Mouse (Mus musculus): ENCODE measurements around the gene Drap1. TPM values are rescaled to one million over a fixed set of nuclear protein-coding genes. Genes with fewer than 3 reads are reported as not detected.

The Drap1 gene
- total and polyA plus RNA-seq, 3 experiments: 183 to 307 TPM; not detected in 1

- Histone ChIP-seq H3K27me3 (ENCODE audit: control insufficient read depth in 1 of 2, insufficient read depth in 2 of 2, low read length in 2 of 2) (no peaks in the 10 kb centered on the region), H3K27ac (ENCODE audit: control insufficient read depth, low read depth, low read length) (no peak overlapping the region), H3K9ac (ENCODE audit: control insufficient read depth, low read depth, low read length, poor library complexity, severe bottlenecking) (no peak overlapping the region), H3K4me3 (ENCODE audit: control insufficient read depth in 1 of 2, insufficient read depth in 1 of 2, low read depth in 2 of 2, low read length in 2 of 2) (no peak overlapping the region), H3K36me3 (ENCODE audit: control insufficient read depth in 1 of 2, insufficient read depth in 2 of 2, low read length in 2 of 2) (peaks cover 0 to 7% of the 10 kb centered on the region in 2 experiments; a peak in 2 of 4 replicates), H3K79me2 (ENCODE audit: control insufficient read depth, insufficient read depth, low read length, poor library complexity) (peaks cover 18% of the 10 kb centered on the region), H3K4me1 (ENCODE audit: control insufficient read depth in 1 of 2, insufficient read depth in 2 of 2, low read length in 2 of 2) (peaks cover 0 to 14% of the 10 kb centered on the region in 2 experiments; a peak in 2 of 4 replicates), H3K9me3 (replicated peaks; ENCODE audit: insufficient read depth, low read length) (no peaks in the 10 kb centered on the region)
- TF ChIP-seq ZNF384 (IDR thresholded peaks at IDR 0.05; ENCODE audit: low read depth, low read length) (peak; percentile 49; the same call in 1 of the 2 replicates), ZC3H11A (IDR thresholded peaks at IDR 0.05; ENCODE audit: low read depth, low read length) (no peak)
- peak; percentile 71 for DNase-seq (ENCODE audit: low read depth, low spot score)
Observed at GRCm38 (mm10) chr19:5392892-5393291, 31.9 kb downstream of the Drap1 start.

GRCm38 (mm10) chr19:5390416-5390815 lies 34.4 kb downstream of the Drap1 start:
- H3K36me3 ChIP-seq (ENCODE audit: control insufficient read depth in 1 of 2, insufficient read depth in 2 of 2, low read length in 2 of 2): peaks cover 0 to 13% of the 10 kb centered on the region in 2 experiments; a peak in 2 of 4 replicates
- no peaks in the 10 kb centered on the region for H3K27me3 ChIP-seq (ENCODE audit: control insufficient read depth in 1 of 2, insufficient read depth in 2 of 2, low read length in 2 of 2)
- H3K79me2 ChIP-seq (ENCODE audit: control insufficient read depth, insufficient read depth, low read length, poor library complexity): peaks cover 39% of the 10 kb centered on the region
- H3K4me3 ChIP-seq (ENCODE audit: control insufficient read depth in 1 of 2, insufficient read depth in 1 of 2, low read depth in 2 of 2, low read length in 2 of 2): peak overlapping the region; percentile 70 to 81
- H3K9ac ChIP-seq (ENCODE audit: control insufficient read depth, low read depth, low read length, poor library complexity, severe bottlenecking): peak overlapping the region; percentile 94
- peaks cover 3 to 26% of the 10 kb centered on the region in 2 experiments; a peak in 3 of 4 replicates for H3K4me1 ChIP-seq (ENCODE audit: control insufficient read depth in 1 of 2, insufficient read depth in 2 of 2, low read length in 2 of 2)
- TF ChIP-seq GATA1 (IDR thresholded peaks at IDR 0.05; ENCODE audit: low read depth, low read length): 0 out of 2 replicates have a peak, but pooled peaks have one; percentile 21
- TF ChIP-seq RCOR1 (IDR thresholded peaks at IDR 0.05; ENCODE audit: low read depth, low read length): no peak
- DNase-seq (ENCODE audit: low read depth, low spot score): no peak
- peak overlapping the region; percentile 98 for H3K27ac ChIP-seq (ENCODE audit: control insufficient read depth, low read depth, low read length)
- no peaks in the 10 kb centered on the region for H3K9me3 ChIP-seq (replicated peaks; ENCODE audit: insufficient read depth, low read length)

GRCm38 (mm10) chr19:5389647-5390046 lies 35.1 kb downstream of the Drap1 start:
- Histone ChIP-seq H3K27ac (ENCODE audit: control insufficient read depth, low read depth, low read length) (peak overlapping the region; percentile 98), H3K9me3 (replicated peaks; ENCODE audit: insufficient read depth, low read length) (no peaks in the 10 kb centered on the region), H3K27me3 (ENCODE audit: control insufficient read depth in 1 of 2, insufficient read depth in 2 of 2, low read length in 2 of 2) (no peaks in the 10 kb centered on the region), H3K4me1 (ENCODE audit: control insufficient read depth in 1 of 2, insufficient read depth in 2 of 2, low read length in 2 of 2) (peaks cover 3 to 26% of the 10 kb centered on the region in 2 experiments; a peak in 3 of 4 replicates), H3K4me3 (ENCODE audit: control insufficient read depth in 1 of 2, insufficient read depth in 1 of 2, low read depth in 2 of 2, low read length in 2 of 2) (peak overlapping the region; percentile 70 to 81), H3K36me3 (ENCODE audit: control insufficient read depth in 1 of 2, insufficient read depth in 2 of 2, low read length in 2 of 2) (peaks cover 0 to 13% of the 10 kb centered on the region in 2 experiments; a peak in 2 of 4 replicates), H3K79me2 (ENCODE audit: control insufficient read depth, insufficient read depth, low read length, poor library complexity) (peaks cover 39% of the 10 kb centered on the region), H3K9ac (ENCODE audit: control insufficient read depth, low read depth, low read length, poor library complexity, severe bottlenecking) (peak overlapping the region; percentile 94)
- peak; percentile 90 for DNase-seq (ENCODE audit: low read depth, low spot score)
- TF ChIP-seq ELF1 (IDR thresholded peaks at IDR 0.05; ENCODE audit: low read depth, low read length) (peak; percentile 84), USF1 (IDR thresholded peaks at IDR 0.05; ENCODE audit: low read depth, low read length) (no peak), MYB (IDR thresholded peaks at IDR 0.05; ENCODE audit: low read depth, low read length) (peak; percentile 34; the same call in 1 of the 2 replicates), GABPA (IDR thresholded peaks at IDR 0.05; ENCODE audit: low read depth, low read length) (no peak), E2F4 (IDR thresholded peaks at IDR 0.05; ENCODE audit: borderline replicate concordance, low read depth, low read length) (0 out of 2 replicates have a peak, but pooled peaks have one; percentile 35), TAL1 (IDR thresholded peaks at IDR 0.05; ENCODE audit: low read length) (peak; percentile 41; the same call in 1 of the 2 replicates), NRF1 (IDR thresholded peaks at IDR 0.05; ENCODE audit: insufficient read depth, low read depth, low read length, poor library complexity, severe bottlenecking) (peak; percentile 32; the same call in 1 of the 2 replicates), POLR2AphosphoS2 (IDR thresholded peaks at IDR 0.05; ENCODE audit: low read length) (peak; percentile 75; the same call in 1 of the 2 replicates), MAZ (IDR thresholded peaks at IDR 0.05; ENCODE audit: low read depth, low read length) (peak; percentile 72; the same call in 1 of the 2 replicates), SIN3A (IDR thresholded peaks at IDR 0.05; ENCODE audit: low read length) (peak; percentile 93), EP300 (IDR thresholded peaks at IDR 0.05; ENCODE audit: low read depth in 1 of 2, low read length in 2 of 2) (peak; percentile 48 to 80), CHD1 (IDR thresholded peaks at IDR 0.05; ENCODE audit: low read depth, low read length) (no peak), BHLHE40 (IDR thresholded peaks at IDR 0.05; ENCODE audit: borderline replicate concordance, low read depth, low read length) (0 out of 2 replicates have a peak, but pooled peaks have one; percentile 34), NELFE (IDR thresholded peaks at IDR 0.05; ENCODE audit: low read depth, low read length) (peak; percentile 88), ZMIZ1 (IDR thresholded peaks at IDR 0.05; ENCODE audit: low read depth, low read length) (peak; percentile 44; the same call in 1 of the 2 replicates), TBP (IDR thresholded peaks at IDR 0.05; ENCODE audit: low read depth, low read length) (peak; percentile 75), USF2 (IDR thresholded peaks at IDR 0.05; ENCODE audit: borderline replicate concordance in 1 of 2, insufficient read depth in 1 of 2, low read depth in 1 of 2, low read length in 2 of 2) (no peak), KAT2A (conservative IDR thresholded peaks at IDR 0.05; ENCODE audit: low read depth, low read length) (peak; percentile 54; the same call in 1 of the 2 replicates), MYC (IDR thresholded peaks at IDR 0.05; ENCODE audit: low read depth, low read length) (peak; percentile 96), JUND (IDR thresholded peaks at IDR 0.05; ENCODE audit: low read depth, low read length) (0 out of 2 replicates have a peak, but pooled peaks have one; percentile 13), MAX (IDR thresholded peaks at IDR 0.05; ENCODE audit: low read length) (peak; percentile 86)
